Mouse (Mus musculus) liver, embryonic 13.5 days (tissue): Measurements from ENCODE around the gene Ammecr1. TPM values are rescaled to one million over a fixed set of nuclear protein-coding genes. Genes with fewer than 3 reads are reported as not detected.

Experiments
- ATAC-seq: fragments of 200-750 bp; cut with Nextera tagmentation; 2 replicates; pipeline ENCODE4 v1.8.0; 2017; ENCODE audit warnings: low read depth, mild to moderate bottlenecking, moderate number of reproducible peaks, moderate library complexity
- DNase-seq: peaks from one replicate; pipeline ENCODE4 v3.0.0; 2022
- H3K27ac ChIP-seq: fragments of 300-500 bp; sonication (generic); 2 replicates; pipeline ENCODE4 v1.5.1; 2015; ENCODE audit warnings: moderate library complexity, mild to moderate bottlenecking, inconsistent platforms
- H3K27me3 ChIP-seq: fragments of 300-500 bp; sonication (generic); 2 replicates; pipeline ENCODE4 v1.6.1; 2015; ENCODE audit warnings: mild to moderate bottlenecking, inconsistent platforms
- H3K36me3 ChIP-seq: fragments of 300-500 bp; sonication (generic); 2 replicates; pipeline ENCODE4 v1.6.1; 2015; ENCODE audit warnings: mild to moderate bottlenecking, inconsistent platforms
- H3K4me1 ChIP-seq: fragments of 300-500 bp; sonication (generic); replicated peaks from 2 replicates; pipeline ENCODE4 v1.6.1; 2015; ENCODE audit warnings: inconsistent platforms
- H3K4me2 ChIP-seq: fragments of 300-500 bp; sonication (generic); 2 replicates; pipeline ENCODE4 v1.6.1; 2015; ENCODE audit warnings: inconsistent platforms, mild to moderate bottlenecking, moderate library complexity
- H3K4me3 ChIP-seq: fragments of 300-500 bp; sonication (generic); replicated peaks from 2 replicates; pipeline ENCODE4 v1.5.1; 2015; ENCODE audit warnings: mild to moderate bottlenecking, inconsistent platforms
- H3K9ac ChIP-seq: fragments of 300-500 bp; sonication (generic); 2 replicates; pipeline ENCODE4 v1.6.1; 2015; ENCODE audit warnings: mild to moderate bottlenecking, inconsistent platforms
- H3K9me3 ChIP-seq: fragments of 300-500 bp; sonication (generic); replicated peaks from 2 replicates; pipeline ENCODE4 v1.6.1; 2016; ENCODE audit warnings: inconsistent platforms
- WGBS: fragments of 180-500 bp; shearing (Covaris S2); methylation state at CpG from one replicate; pipeline ENCODE4 v1.1.7; 2015; ENCODE audit not compliant: insufficient replicate concordance; 5-methylcytosine and 5-hydroxymethylcytosine counted together
- polyA plus RNA-seq: library from polyadenylated mRNA; unstranded; fragments of >200 nt; fragmentation: Nextera tagmentation; extraction: Ambion mirVana; gene quantifications from 2 replicates; pipeline ENCODE4 v1.2.1, GENCODE M21; 2015

Gene Ammecr1
- 16.6 and 20.2 TPM in 2 replicates for polyA plus RNA-seq

DNA sequence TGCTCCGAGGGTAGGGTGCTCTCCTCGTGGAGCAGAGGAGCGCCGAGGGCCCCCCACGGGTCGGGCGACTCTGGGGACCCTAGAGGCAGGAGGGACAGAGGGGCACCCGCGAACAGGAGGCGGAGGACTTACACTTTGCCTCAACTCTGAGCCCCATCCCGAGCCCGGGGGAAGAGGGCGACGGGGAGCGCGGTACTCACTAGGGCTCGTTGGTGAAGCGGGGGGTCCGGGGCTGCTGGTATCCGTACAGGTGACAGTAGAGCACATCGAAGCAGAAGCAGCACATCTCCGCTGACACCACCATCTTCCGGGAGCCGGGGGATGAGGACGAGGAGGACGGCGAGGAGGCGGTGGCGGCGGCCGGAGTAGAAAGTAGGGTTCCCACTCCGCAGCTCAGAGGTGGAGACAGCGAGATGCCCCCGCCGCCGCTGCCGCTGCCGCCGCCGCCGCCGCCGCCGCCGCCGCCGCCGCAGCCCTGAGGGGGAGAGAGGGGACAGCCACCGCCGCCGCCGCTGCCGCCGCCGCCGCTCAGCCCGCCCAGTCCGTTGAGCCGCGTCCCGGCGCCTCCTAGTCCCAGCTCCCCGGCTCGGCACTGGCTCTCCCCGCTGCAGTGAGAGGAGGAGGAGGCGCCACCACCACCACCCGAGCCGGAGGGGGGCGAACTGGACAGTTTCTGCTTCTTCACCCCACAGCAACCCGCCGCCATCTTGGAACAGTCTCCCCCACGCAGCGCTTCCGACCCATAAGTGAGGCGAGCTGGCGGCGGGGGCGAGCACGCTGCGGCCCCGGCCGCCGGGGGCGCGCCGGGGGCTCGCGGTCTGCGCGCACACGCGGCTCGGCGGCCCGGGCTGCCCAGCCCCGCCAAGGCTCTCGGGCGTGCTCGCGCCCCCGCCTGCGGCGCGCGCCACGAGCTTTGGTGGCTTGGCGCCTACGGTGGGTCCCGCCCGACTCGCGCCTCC lies at the start of gene Ammecr1:
TSS of gene Ammecr1 (minus strand) at position 721 of the 959 bp plus-strand sequence.
- H3K27me3 ChIP-seq, result no peaks in the 10 kb centered on the region
- DNase-seq (peak; percentile 66), ATAC-seq (peak; percentile 90)
- H3K9ac ChIP-seq, result peak within 1 kb of the TSS; percentile 92
- WGBS, result 14% methylated on average over 71 of the region's 112 CpGs
- H3K27ac ChIP-seq, result peak within 1 kb of the TSS; percentile 88
- H3K36me3 ChIP-seq, result peaks cover 7% of the 10 kb centered on the region; the same call in 1 of the 2 replicates
- peaks cover 28% of the 10 kb centered on the region for H3K4me1 ChIP-seq
- H3K4me2 ChIP-seq, result peak within 1 kb of the TSS; percentile 66
- H3K4me3 ChIP-seq, result peak within 1 kb of the TSS; percentile 83
- no peaks in the 10 kb centered on the region for H3K9me3 ChIP-seq

DNA sequence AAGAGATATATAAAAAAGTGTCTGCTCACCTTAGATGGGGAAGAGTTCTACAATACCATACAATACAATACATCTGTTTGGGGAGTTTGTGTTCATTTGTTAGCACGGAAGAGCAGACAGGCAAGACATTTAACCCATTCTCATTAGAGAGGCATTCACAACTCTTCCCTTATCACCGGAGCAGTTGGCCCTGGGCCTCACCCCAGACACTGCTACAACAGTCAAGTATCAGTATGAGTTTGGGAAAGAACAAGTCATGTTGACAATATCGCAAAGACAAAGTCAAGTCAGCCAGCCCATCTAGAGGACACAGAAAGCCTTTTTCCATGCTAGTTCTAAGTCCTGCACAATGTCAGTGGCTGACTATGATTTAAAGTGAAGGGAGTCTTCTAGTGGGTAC lies 47.6 kb upstream of the Ammecr1 start:
- H3K4me3 ChIP-seq, result no peak overlapping the region
- H3K36me3 ChIP-seq, result no peaks in the 10 kb centered on the region
- H3K27me3 ChIP-seq, result no peaks in the 10 kb centered on the region
- H3K4me2 ChIP-seq, result peak overlapping the region; percentile 24; the same call in 1 of the 2 replicates
- H3K4me1 ChIP-seq, result peaks cover 41% of the 10 kb centered on the region
- ATAC-seq (peak; percentile 69), DNase-seq (peak; percentile 22)
- H3K9me3 ChIP-seq, result no peaks in the 10 kb centered on the region
- 37% methylated on average over 3 of the region's 3 CpGs for WGBS
- peak overlapping the region; percentile 78 for H3K27ac ChIP-seq
- H3K9ac ChIP-seq, result no peak overlapping the region

DNA sequence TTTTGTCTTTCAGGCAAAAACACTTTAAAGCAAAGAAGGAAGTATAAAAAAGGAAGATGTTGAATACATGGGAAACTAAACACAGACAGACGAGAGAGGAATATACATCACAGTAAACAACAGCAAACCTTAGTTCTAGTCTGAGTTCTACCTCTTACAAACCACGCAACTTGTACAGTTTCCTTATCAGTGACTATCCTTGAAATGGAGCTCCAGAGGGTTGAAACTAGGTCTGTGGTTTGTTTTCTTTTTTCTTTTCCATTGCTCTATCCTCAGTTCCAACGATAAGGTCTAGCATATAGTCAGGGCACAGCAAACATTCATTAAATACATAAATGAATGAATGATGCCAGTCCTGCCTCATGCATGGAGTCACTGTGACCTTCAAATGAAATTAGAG lies 45.8 kb upstream of the Ammecr1 start:
- Histone ChIP-seq H3K4me3 (no peak overlapping the region), H3K4me1 (peaks cover 41% of the 10 kb centered on the region), H3K27ac (peak overlapping the region; percentile 80), H3K36me3 (no peaks in the 10 kb centered on the region), H3K4me2 (no peak overlapping the region), H3K9me3 (no peaks in the 10 kb centered on the region), H3K27me3 (no peaks in the 10 kb centered on the region), H3K9ac (no peak overlapping the region)
- whole genome bisulfite sequencing, result 34% methylated on average over 3 of the region's 3 CpGs
- DNase-seq (no peak), ATAC-seq (peak; percentile 71)

DNA sequence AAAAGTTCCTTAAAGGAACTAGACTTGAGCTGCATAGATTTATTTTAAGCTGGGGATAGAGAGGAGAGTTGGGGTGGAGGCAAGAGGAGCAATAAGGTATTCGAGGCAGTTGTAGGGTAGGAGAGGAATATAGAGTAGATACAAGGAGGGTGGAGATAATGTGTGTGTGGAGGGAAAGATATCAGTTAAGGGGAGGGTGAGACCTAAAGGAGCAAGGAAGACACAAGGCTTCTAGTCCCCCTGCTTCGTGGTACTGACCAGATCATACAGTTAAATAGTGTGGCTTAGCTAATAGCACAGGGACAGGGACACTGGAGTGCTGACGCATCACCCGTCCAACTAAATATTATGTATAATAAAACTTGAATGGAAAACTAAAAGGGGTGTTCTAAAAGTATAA lies 45.3 kb upstream of the Ammecr1 start:
- H3K27me3 ChIP-seq, result no peaks in the 10 kb centered on the region
- H3K27ac ChIP-seq, result peak overlapping the region; percentile 80
- no peaks in the 10 kb centered on the region for H3K36me3 ChIP-seq
- H3K9ac ChIP-seq, result 0 out of 2 replicates have a peak overlapping the region, but pooled peaks have one; percentile 22
- DNase-seq (peak; percentile 45), ATAC-seq (peak; percentile 98)
- no peak overlapping the region for H3K4me3 ChIP-seq
- H3K9me3 ChIP-seq, result no peaks in the 10 kb centered on the region
- 25% methylated on average over 4 of the region's 4 CpGs for WGBS
- peaks cover 41% of the 10 kb centered on the region for H3K4me1 ChIP-seq
- H3K4me2 ChIP-seq, result peak overlapping the region; percentile 21; the same call in 1 of the 2 replicates

DNA sequence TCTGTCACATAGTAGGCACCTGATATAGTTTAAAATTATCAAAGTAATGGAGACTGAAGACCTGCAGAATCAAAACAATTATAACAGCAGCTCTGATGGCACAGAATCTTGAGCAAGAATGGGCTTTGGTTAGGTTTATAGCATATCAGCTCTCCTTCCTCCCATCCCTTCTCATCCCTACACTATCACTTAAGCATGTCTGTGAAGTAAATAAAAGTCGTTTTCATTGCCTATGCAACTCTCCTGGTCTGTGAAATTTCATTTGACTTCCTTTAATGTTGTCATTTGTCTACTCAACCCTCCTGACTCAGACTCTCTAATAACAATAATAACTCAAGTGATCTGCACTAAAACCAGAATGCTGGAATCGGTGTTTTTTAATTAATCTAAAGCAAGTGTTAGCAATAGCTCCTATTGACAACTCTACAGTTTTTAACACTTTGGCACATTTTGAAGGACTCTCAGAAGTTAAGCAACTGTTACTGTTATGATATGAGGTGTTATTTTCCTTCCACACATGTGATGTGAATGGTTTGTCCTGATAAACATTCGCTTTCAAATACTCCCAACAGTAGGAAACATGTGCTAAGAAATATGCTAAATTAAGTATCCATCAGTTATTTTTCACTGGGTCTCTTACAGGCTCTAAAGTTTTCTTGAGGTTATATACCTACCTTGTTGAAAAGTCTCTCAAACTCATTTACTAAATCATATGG lies 37.8 kb upstream of the Ammecr1 start:
- no peaks in the 10 kb centered on the region for H3K27me3 ChIP-seq
- no peak overlapping the region for H3K9ac ChIP-seq
- DNase-seq (no peak), ATAC-seq (peak; percentile 76)
- no peaks in the 10 kb centered on the region for H3K36me3 ChIP-seq
- H3K4me1 ChIP-seq, result peaks cover 21% of the 10 kb centered on the region
- H3K27ac ChIP-seq, result peak overlapping the region; percentile 50
- H3K9me3 ChIP-seq, result no peaks in the 10 kb centered on the region
- 43% methylated on average over 3 of the region's 3 CpGs for WGBS
- H3K4me2 ChIP-seq, result no peak overlapping the region
- H3K4me3 ChIP-seq, result no peak overlapping the region

DNA sequence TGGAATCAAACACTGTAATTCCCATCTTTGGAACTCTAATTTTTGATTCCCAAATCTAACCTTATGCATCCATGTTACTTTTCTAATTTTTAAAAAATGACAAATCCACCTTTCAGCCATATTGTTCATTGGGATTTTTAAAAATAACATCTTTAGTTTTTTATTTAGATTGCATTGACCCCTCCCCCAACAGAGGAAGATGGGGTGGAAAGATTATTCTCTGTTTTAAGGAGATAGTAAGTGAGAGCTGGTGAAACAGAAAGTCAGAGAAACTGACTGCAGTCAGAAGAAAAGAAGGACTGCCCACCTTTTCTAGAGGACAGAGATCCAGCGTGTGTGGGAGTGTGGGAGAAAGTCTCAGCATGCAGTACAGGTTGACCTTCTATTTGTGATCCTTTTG lies 30.7 kb upstream of the Ammecr1 start:
- no peak overlapping the region for H3K9ac ChIP-seq

DNA sequence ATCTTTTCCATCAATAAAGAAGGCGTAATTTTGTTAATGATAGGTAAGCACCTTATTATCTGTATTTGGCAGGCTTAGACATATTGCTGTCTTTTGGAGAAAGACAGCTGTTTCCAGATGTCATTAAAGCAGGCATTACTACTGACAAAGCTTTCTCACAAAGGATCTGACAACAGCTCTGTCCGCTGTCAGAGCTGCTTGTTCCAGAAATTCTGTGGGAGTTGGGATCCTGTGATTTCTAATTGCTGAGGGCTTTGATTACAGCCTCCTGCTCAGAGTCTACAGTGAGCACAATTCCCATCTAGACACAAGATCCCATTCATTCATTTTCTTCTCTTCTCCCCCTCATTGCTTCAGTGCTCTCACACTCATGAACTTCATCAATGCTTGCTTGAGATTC lies 28.0 kb upstream of the Ammecr1 start:
- Histone ChIP-seq H3K27me3 (no peaks in the 10 kb centered on the region), H3K4me2 (no peak overlapping the region), H3K4me1 (peaks cover 5% of the 10 kb centered on the region), H3K4me3 (no peak overlapping the region), H3K36me3 (no peaks in the 10 kb centered on the region), H3K9me3 (no peaks in the 10 kb centered on the region), H3K9ac (no peak overlapping the region), H3K27ac (no peak overlapping the region)
- ATAC-seq (no peak), DNase-seq (no peak)
- WGBS, result 48% methylated on average over 2 of the region's 2 CpGs

More for the DNA sequence above, 30.7 kb upstream of the Ammecr1 start:
- H3K4me1 ChIP-seq, result peaks cover 5% of the 10 kb centered on the region
- no peaks in the 10 kb centered on the region for H3K36me3 ChIP-seq
- no peaks in the 10 kb centered on the region for H3K9me3 ChIP-seq
- DNase-seq (no peak), ATAC-seq (peak; percentile 39; the same call in 1 of the 2 replicates)
- no peaks in the 10 kb centered on the region for H3K27me3 ChIP-seq
- H3K27ac ChIP-seq, result no peak overlapping the region
- H3K4me2 ChIP-seq, result no peak overlapping the region
- WGBS, result 46% methylated on average over 1 of the region's 1 CpGs
- no peak overlapping the region for H3K4me3 ChIP-seq

DNA sequence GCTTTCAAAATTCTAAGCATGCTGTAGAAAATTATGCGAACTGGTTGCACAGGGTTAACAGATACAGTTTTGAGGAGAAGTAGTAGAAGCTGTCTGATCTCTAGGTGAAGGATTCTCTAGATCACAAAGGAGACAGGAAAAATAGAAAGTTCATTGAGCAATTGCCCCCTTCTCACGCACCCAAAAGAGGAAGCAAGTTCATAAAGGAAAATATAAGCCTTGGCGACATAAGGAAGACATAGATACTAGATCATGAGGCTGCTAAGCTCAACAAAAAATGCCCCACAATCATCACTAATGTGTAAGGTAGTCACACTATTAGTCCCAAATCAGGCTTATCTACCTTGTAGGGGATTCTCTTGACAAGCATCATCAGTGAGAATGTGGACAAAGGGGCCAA lies 17.6 kb upstream of the Ammecr1 start:
- Histone ChIP-seq H3K27ac (no peak overlapping the region), H3K27me3 (no peaks in the 10 kb centered on the region), H3K36me3 (no peaks in the 10 kb centered on the region), H3K4me2 (no peak overlapping the region), H3K4me3 (no peak overlapping the region), H3K9ac (no peak overlapping the region), H3K4me1 (peaks cover 38% of the 10 kb centered on the region), H3K9me3 (no peaks in the 10 kb centered on the region)
- no peak for ATAC-seq
- no peak for DNase-seq
- 63% methylated on average over 3 of the region's 3 CpGs for WGBS

DNA sequence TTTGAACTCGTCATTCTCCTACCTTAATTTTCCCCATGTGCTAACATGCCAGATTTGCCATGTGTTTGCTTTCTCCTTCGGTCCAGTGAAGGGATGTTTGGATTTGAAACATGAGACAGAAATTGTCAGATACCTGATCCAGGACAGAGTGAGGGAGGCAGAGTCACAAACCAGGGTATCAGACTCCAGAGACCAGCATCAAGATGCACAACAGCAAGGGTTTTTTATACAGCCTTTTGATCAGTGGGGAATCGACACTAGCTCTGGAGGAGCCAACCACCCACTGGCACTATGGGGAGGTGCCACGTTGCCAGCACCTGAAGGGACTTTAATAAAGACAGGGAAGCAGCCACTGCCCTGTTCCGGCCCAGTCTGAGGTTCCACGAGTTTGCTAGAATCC lies 17.1 kb upstream of the Ammecr1 start:
- H3K9ac ChIP-seq, result no peak overlapping the region
- H3K4me1 ChIP-seq, result peaks cover 38% of the 10 kb centered on the region
- H3K27ac ChIP-seq, result peak overlapping the region; percentile 53
- H3K36me3 ChIP-seq, result no peaks in the 10 kb centered on the region
- H3K4me2 ChIP-seq, result no peak overlapping the region
- ATAC-seq, result no peak
- no peak overlapping the region for H3K4me3 ChIP-seq
- 62% methylated on average over 6 of the region's 6 CpGs for WGBS
- H3K9me3 ChIP-seq, result no peaks in the 10 kb centered on the region
- DNase-seq, result no peak
- H3K27me3 ChIP-seq, result no peaks in the 10 kb centered on the region

DNA sequence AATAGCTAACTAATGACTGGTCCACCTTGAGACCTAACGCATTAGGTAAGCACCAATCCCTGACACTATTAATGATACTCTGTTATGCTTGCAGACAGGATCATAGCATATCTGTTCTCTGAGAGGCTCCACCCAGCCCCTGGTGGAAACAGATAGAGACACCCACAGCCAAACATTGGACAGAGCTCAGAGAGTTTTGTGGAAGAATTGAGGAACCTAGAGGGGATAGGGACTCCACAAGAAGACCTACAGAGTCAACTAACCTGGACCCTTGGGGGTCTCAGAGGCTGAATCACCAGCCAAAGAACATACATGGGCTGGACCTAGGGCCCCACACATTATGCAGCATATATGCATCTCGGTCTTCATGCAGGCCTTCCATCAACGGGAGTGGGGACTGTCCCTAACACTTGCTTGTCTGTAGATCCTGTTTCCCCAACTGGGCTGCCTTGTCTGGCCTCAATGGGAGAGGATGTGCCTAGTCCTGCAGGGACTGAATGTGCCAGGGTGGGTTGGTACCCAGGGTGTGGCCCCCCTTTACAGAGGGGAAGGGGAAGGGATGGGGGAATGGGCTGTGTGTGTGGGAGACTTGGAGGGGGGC lies 15.1 kb upstream of the Ammecr1 start:
- H3K27me3 ChIP-seq, result no peaks in the 10 kb centered on the region
- peak; percentile 99 for ATAC-seq
- no peaks in the 10 kb centered on the region for H3K9me3 ChIP-seq
- H3K9ac ChIP-seq, result peak overlapping the region; percentile 61
- 42% methylated on average over 3 of the region's 3 CpGs for WGBS
- H3K4me1 ChIP-seq, result peaks cover 38% of the 10 kb centered on the region
- H3K27ac ChIP-seq, result peak overlapping the region; percentile 94
- H3K4me2 ChIP-seq, result peak overlapping the region; percentile 60
- peak; percentile 59 for DNase-seq
- no peak overlapping the region for H3K4me3 ChIP-seq
- no peaks in the 10 kb centered on the region for H3K36me3 ChIP-seq
